ENCODE assay signal across 18 mouse cellular contexts in the genomic region with DNA sequence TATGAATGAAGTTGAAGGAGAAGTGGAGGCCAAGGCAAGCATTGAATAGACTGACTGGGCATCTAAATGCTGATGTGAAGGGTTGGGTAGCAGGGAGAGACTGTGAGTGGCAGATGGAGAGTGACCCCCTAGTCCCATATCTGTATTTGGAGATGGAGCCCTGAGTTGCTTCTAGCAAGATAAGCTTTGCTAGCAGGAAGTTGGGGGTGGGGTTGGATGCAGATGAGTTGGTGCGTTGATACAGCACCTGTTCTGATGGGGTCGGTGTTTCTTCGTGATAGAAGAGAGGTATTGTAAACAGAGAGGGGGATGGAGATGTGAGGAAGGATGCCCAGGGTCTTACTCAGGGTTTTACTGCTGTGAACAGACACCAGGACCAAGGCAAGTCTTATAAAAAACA.
"Had no signal": no experiment of that assay in that cellular context is flagged by ENCODE, and none has a peak within 500 bp of the region (broad histone marks: within the 10 kb centered on the region; RNA-seq: fewer than 3 reads in every experiment).

No protein-coding gene starts in this region.

- H3K27ac ChIP-seq: intestine, embryonic 15.5 days; limb, embryonic 10.5 days; limb, embryonic 13.5 days; midbrain, embryonic 12.5 days; midbrain, embryonic 15.5 days; neural tube, embryonic 12.5 days; neural tube, embryonic 15.5 days had no signal

- H3K4me2 ChIP-seq: intestine, embryonic 15.5 days; limb, embryonic 13.5 days; midbrain, embryonic 12.5 days; midbrain, embryonic 15.5 days; neural tube, embryonic 12.5 days; neural tube, embryonic 15.5 days had no signal

- H3K9me3 ChIP-seq: intestine, embryonic 15.5 days; limb, embryonic 10.5 days; limb, embryonic 13.5 days; midbrain, embryonic 12.5 days; midbrain, embryonic 15.5 days; neural tube, embryonic 12.5 days; neural tube, embryonic 15.5 days had no signal

- DNase-seq: kidney, adult 11 months; kidney, adult 8-10 months; kidney, postnatal 14 days; kidney, postnatal 4 days; lung, adult 2 months; lung, postnatal 14 days; lung, postnatal 4 days; retina, postnatal 1 day; thymus, adult 2 months; thymus, postnatal 14 days; thymus, postnatal 4 days had no signal

- H3K4me3 ChIP-seq: intestine, embryonic 15.5 days; limb, embryonic 10.5 days; limb, embryonic 13.5 days; midbrain, embryonic 12.5 days; midbrain, embryonic 15.5 days; neural tube, embryonic 12.5 days; neural tube, embryonic 15.5 days had no signal

- H3K27me3 ChIP-seq: intestine, embryonic 15.5 days; limb, embryonic 13.5 days; midbrain, embryonic 12.5 days; midbrain, embryonic 15.5 days; neural tube, embryonic 12.5 days; neural tube, embryonic 15.5 days had no signal

- H3K9ac ChIP-seq: intestine, embryonic 15.5 days; limb, embryonic 13.5 days; midbrain, embryonic 12.5 days; midbrain, embryonic 15.5 days; neural tube, embryonic 12.5 days; neural tube, embryonic 15.5 days had no signal

- ATAC-seq: intestine, embryonic 15.5 days; midbrain, embryonic 15.5 days had no signal
